Mouse (Mus musculus): ENCODE results near the gene Tm9sf2.
"Not testable (repeated sequence)": the region's sequence is repeated elsewhere in the genome, so short reads cannot be mapped to it uniquely, and the experiment has no call there.

Tm9sf2 gene

GRCm38 (mm10) chr14:122106822-122107468, at the start of gene Tm9sf2:
Tm9sf2 (plus strand) TSS chr14:122107038.
- DNase-seq, result peak; percentile 99

DNA sequence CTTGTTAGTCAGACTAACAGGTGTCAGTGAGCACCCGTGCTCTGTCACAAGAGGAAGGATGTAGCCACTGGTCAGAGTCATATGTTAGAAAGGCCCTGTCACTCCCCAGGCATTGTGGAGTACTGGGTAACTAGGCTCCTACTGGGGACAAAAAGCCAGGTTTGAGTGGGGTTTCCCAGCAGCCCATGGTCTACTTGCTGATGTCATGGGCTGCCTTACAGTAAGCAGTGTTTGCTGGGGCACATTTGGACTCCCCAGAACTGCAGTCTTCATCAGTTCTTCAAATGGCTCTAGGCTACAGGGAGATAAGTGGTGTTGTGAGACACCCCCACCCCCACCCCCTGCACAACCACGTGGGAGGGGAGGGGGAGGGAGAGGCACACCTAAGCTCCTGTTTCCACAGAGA, 48.9 kb upstream of the Tm9sf2 start:
- peak; percentile 86 for DNase-seq

- peak; percentile 96 for DNase-seq
These were observed 46.2 kb upstream of the Tm9sf2 start for GRCm38 (mm10) chr14:122060642-122061041.

DNA sequence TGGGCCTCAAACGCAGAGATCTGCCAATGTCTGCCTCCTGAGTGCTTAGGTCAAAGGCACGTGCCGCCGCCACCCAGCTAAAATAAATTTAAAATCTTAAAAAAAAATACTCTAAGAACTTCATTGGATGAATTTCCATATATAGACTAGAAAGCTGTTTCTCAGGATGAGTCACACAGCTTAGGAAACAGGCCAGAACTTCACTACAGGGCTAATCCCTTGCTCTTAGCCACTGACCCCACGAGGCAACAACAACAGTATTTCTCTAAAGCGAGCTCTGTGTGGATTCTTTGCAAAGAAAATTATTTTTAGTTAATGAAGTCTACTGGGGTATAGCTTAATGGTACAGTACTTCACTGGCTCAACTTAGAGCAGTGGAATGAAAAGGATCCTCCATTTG, 45.5 kb upstream of the Tm9sf2 start:
- no peak for DNase-seq

DNA sequence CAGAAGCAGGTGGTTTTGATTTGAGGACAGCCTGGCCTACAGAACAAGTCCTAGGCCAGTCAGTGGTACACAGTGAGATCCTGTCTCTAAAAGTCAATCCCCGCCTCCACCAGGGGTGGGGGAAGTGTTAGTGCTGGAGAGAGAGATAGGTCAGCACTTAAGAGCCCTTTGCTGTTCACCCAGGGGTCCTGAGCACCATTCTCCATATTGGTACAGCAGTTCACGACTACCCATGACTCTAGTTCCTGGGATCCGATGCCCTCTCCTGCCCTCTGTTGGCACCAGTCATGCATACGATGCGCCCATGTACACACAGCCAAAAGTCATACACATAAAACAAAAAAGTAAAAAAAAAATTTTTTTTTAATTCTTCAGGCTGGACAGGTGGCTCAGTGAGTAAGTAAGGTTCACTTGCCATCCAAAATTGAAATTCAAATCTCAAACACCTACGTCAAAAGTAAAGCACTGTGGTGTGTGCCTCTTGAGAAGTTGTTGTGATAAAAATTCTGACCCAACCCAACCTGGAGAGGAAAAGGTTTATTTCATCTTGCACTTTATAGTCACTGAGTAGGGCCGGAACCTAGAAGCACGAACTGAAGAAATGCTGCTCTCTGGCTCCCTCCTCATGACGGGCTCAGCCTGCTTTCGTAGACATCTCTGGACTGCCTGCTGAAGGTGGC, 44.3 kb upstream of the Tm9sf2 start:
- DNase-seq, result no peak

DNA sequence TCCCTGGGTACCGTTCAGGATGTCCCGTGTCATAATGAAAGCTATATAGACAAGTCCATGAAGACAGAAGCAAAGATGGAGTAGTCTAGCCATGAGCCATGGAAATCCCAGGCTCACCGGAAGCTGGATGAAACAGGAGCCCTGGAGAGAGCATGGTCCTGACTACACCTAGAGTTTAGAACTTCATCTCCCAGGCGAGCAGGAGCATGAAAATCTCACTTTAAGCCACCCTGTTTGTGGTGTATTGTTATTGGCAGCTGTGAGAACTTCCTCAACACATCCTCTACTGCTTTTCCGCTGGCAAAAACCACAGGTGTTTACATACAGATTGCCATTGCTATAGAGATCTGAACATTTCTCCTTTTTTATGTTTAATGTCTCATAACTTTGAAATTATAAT, 43.2 kb upstream of the Tm9sf2 start:
- no peak for DNase-seq

- DNase-seq, result peak; percentile 94
These were observed 42.3 kb upstream of the Tm9sf2 start for GRCm38 (mm10) chr14:122064519-122064918.

DNA sequence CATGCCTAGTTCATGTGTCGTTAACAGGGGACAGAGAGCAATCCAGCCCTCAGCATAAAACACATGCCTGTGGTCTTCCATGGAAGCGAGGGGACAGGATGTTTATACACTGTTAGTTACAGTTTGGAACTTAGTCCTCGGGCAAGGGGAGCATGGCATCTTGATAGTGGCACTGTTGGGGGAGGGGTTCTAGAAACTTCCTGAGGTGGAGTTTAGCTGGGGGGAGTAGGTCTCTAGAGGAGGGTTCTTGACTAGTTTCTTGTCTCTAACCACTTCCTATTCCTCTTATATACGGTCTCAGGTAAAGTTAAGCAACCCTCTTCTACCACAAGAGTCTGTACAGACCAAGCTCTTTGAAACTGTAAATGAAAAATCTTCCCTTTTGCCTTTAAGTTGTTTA, 40.6 kb upstream of the Tm9sf2 start:
- DNase-seq, result no peak

DNA sequence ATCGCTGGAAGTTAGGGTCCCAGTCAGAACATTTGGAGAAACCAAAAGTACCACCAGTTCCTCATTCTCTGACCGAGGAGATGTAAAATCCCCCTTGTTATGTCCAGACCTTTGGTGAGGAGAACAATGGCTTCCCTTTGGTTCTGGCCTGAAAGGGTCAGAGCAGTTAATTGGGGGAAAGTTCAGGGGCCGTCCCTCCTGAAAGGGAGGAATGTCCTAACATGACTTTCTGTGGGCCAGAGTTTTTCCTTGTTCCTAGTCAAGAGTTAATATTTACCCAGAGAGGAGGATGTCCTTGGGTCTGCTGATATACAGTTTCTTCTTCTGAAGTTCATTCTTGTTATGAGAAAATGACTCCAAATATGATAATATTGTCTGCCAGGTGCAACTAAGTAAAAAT, 38.8 kb upstream of the Tm9sf2 start:
- not testable (repeated sequence) for DNase-seq

DNA sequence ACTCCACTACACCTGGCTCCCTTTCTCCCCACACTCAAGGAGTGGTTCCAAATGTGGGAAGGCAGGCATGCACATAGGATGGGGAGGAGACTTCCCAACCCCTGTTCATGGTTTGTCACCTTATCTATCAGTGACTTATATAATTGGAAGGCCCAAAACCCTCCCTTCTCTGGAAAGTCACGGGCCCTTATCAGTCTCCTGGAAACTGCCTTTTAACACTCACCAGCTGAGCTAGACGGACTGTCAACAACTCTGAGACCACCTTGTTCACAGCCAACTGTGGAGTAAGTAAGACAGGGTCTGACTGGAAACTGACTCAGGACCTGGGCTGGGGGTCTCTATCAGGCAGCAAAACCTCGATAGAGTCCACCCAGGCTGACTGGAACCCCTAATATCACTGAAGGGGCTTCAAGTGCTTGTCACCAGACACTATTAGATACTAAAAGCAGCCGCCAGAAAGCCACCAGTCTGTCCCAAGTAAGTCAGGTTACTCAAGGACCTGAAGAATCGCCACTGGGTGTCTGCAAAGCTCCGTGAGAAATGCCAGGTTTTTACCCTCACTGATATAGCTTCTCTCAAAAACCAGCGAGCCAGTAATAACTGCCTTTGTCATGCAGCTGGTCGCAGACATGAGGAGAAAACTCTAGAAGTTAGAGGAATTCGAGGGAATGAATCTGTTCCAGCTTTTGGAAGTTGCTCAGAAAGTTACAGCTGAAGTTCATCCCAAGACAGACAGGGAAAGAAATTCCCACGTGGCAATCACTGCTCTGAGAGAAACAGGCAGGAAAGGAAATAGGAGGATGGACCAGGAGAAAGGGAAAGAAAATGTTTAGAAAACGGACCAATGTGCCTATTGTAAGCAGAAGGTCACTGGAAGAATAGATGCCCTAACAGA, 37.8 kb upstream of the Tm9sf2 start:
- DNase-seq, result peak; percentile 92

DNA sequence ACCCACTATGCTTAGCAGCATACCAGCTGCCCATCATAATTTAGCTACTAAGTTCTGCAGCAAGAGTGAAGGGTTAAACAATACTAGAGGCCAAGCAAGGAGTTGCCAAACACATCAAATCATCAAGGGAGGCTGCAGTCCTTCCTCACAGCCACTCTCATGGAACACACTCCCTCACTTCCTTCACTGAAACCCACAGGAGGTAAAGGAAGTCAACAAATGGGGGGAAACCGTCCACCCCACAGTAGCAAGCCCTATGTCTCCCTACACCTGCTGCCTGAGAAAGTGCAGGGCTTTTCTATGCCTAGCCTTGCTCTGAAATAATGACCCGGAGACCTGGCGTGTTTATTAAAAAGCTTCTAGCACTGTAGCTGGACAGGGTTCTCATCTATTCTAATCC, 36.9 kb upstream of the Tm9sf2 start:
- DNase-seq, result no peak

- no peak for DNase-seq
These were observed 33.4 kb upstream of the Tm9sf2 start for GRCm38 (mm10) chr14:122073422-122073821.

DNA sequence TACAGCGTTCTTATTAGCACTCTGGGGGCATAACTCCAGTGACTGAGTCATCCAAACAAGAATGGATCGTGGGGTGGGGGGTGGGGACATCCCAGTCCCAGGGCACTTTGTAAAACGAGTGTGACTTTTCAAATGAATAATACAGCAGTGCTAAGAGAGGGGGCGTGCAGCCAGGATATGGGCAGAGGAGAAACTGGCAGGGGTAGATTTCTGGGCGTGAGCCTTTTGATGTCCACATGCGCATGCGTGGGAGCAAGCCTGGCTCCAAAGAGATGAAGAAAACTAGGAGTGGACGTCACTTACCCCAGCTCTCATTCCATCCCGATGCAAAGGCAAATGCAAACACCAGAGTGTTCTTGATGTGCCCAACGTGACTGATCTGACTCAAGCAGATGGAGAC, 32.5 kb upstream of the Tm9sf2 start:
- DNase-seq, result peak; percentile 91

DNA sequence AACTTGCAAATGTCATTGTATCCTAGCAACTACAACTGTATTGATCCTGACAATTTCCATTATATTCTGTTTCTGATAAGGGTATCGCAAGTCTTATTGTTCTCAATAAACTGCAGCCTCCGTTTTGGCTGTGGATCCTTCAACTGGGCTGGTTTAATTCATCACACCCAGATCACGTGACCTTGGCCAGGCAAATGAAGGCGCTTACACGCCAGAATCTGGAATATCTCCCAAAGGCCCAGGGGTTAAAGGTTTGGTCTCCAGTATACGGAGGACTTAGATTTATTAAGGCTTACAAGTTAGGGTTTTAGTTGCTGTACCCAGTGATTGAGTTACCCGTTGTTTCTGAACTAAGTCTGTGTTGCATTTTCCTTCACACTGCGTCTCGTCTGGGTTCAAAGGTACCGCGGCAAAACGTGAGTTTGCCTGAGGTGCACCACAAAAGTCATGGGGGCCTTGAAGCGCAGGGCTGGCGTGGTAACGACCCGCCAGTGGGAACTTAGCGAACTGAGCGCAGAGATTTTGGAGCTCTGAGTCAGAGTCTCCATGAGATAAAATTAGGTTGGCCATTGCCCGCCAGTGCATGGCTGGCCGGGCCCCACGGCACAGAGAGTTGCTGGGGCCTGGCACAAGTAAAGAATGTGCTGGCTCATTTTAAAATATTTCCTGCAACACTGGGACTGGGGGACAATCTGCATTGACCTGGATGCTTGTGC, 31.2 kb upstream of the Tm9sf2 start:
- peak; percentile 95 for DNase-seq

DNA sequence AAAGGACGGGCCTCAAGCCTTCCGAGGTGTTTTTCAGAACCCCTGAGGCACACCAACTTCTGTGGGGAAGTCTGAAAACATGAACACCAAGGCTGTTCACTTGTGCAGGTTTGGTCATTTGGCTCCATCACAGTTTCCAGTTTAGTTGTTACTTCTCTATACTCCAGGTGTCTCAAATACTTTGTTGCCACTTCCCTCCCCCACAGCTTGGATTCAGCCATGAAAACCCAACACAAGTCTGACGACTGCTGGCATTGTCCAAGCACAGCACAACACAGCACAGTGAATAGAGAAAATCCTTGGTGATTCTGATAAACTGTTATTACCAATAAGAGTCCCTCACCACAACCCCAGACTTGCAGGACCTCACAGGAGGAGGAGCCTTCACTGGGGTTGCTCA, 29.8 kb upstream of the Tm9sf2 start:
- no peak for DNase-seq

GRCm38 (mm10) chr14:122079428-122079827, 27.4 kb upstream of the Tm9sf2 start:
- peak; percentile 82 for DNase-seq

DNA sequence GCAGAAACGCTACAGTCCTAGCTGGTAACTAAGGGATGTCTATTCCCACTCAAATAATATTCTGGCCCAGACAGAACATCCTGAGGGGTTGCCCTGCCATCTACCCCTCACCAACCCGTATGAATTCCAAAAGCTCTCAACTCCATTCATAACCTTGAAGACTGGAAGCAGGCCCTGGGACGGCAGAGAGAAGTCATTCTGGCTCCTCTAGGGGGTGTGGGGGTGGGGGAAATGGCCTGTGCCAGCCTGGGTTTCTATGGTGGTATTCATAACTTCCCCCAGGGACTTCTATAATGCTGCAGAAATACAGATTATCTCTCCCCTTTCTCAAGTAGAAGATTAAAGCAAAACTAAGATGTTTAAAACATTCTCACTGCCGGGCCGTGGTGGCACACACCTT, 26.9 kb upstream of the Tm9sf2 start:
- peak; percentile 41 for DNase-seq

DNA sequence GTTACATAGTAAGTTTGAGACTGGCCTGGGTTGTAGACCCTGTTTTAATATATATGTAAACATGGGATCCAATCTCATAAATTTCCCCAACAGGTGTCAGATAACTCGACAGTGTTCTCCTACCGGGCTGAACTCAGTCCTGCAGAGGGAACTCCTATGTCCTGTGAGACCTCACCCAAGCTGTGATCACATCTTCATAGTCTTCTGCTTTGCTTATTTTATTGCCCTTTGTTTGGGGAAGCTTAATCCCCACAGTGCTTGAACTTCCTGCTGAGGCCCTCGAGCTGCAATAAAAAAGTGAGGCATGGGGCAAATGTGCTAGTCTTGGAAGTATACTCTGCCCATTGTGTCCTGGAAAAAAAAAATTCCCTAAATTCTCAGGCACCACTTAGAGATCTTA, 25.5 kb upstream of the Tm9sf2 start:
- peak; percentile 40 for DNase-seq

DNA sequence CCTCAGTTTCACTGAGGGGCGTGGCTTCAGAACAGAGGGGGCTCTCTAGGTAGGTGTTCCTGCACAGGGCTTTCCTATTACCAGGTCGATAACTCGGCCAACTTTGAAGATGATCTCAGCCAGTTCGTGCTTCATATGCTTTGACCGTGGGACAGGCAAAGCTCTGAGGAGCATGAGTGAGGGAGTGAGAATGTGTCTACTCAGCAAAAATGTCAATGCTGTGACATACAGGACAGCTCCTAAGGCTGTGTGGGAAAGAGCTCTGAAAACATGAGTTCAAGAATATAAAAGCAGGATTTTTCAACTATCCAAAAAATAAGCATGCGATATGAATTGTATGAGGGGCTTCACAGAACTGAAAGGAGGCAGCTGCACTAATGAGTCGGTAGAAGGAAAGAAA, 23.3 kb upstream of the Tm9sf2 start:
- peak; percentile 59 for DNase-seq

DNA sequence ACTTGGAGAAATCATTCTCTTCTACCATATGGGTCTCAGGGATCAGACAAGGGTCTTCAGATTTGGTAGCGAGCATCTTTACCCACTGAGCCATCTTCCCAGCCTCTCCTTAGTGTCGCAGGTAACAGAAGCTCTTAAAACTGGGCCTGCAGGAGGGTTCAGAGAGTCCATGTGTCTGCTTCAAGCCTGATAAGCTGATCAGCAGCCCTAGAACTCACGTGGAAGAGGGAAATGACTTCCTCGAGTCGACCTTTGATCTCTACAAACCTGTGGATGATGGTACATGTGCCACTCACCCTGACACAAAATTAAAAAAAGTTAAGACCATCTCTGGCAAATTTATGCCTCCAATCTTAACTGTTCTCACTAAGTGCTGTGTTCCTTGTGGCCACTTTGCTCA, 18.9 kb upstream of the Tm9sf2 start:
- DNase-seq, result peak; percentile 29

GRCm38 (mm10) chr14:122092363-122092762, 14.5 kb upstream of the Tm9sf2 start:
- peak; percentile 1 for DNase-seq

- DNase-seq, result peak; percentile 66
These were observed 10.5 kb upstream of the Tm9sf2 start for GRCm38 (mm10) chr14:122096331-122096730.

DNA sequence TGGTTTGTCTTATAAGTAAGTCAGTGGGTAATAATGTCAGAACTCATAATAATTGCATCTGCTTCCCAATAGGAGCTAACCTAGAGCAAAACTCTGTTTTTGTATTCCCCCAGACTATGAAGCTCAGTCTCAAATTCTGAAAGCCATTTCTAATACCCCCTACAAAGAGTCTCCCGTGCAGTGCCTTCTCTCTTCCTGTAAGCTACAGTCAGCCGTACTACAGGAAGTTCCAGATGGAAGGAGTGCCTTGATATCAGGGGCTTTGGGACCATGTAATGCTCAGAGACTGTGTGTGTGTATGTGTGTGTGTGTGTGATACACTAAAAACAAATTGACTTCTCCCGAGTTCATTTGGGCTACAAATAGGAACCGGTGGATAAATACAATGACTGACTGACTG, 7.3 kb upstream of the Tm9sf2 start:
- peak; percentile 55 for DNase-seq

Measured in heart, adult 11 months (tissue).